19 mouse cellular contexts compared by ENCODE assay signal in genomic region chr12:106102003-106102402, GRCm38 (mm10).
DNase-seq lines count a peak whose midpoint lies in the region; ATAC-seq and TF ChIP-seq lines count a peak whose summit lies in the region.
"Had no signal": no experiment of that assay in that cellular context is flagged by ENCODE, and none has a peak within 500 bp of the region (broad histone marks: within the 10 kb centered on the region; RNA-seq: fewer than 3 reads in every experiment).

No protein-coding gene starts in this region.

- no peak for DNase-seq in forebrain, postnatal 0 days
- no peak for DNase-seq in forebrain, embryonic 10.5 days (ENCODE audit: extremely low spot score, low spot score)
- DNase-seq in layer of hippocampus, adult 2 months (ENCODE audit: low spot score in 2 of 2), result no peak
- no peak for DNase-seq in layer of hippocampus, postnatal 25 days (ENCODE audit: extremely low spot score in 1 of 2, low spot score in 1 of 2)
- DNase-seq in neural tube, embryonic 11.5 days (ENCODE audit: low spot score), result peak; percentile 7
- no peak for DNase-seq in neural tube, embryonic 10.5 days (ENCODE audit: extremely low spot score, low spot score)
- DNase-seq in spleen, postnatal 14 days (ENCODE audit: low spot score in 2 of 2), result no peak
- no peak for DNase-seq in layer of hippocampus, adult 8-10 months (ENCODE audit: low spot score in 2 of 2)
- DNase-seq: adrenal gland, postnatal 14 days; cerebellum, adult 8-10 months; cerebellum, postnatal 36 days; kidney, adult 18-20 months; liver, embryonic 13.5 days; thymus, postnatal 14 days had no signal

- no peak overlapping the region for H3K4me3 ChIP-seq in forebrain, postnatal 0 days (ENCODE audit: low read depth, low read length)
- no peak overlapping the region for H3K4me3 ChIP-seq in forebrain, embryonic 10.5 days
- H3K4me3 ChIP-seq in layer of hippocampus, adult 2 months, result no peak overlapping the region
- no peak overlapping the region for H3K4me3 ChIP-seq in neural tube, embryonic 11.5 days (ENCODE audit: low read depth, low read length)
- H3K4me3 ChIP-seq: hindbrain, embryonic 15.5 days; limb, embryonic 12.5 days; liver, embryonic 13.5 days had no signal

- H3K27me3 ChIP-seq in forebrain, postnatal 0 days (ENCODE audit: insufficient read depth, low read length), result no peaks in the 10 kb centered on the region
- H3K27me3 ChIP-seq in forebrain, embryonic 10.5 days (ENCODE audit: poor library complexity, severe bottlenecking), result no peaks in the 10 kb centered on the region
- H3K27me3 ChIP-seq in neural tube, embryonic 11.5 days (ENCODE audit: control insufficient read depth, insufficient read depth, low read length), result no peaks in the 10 kb centered on the region
- H3K27me3 ChIP-seq: hindbrain, embryonic 15.5 days; limb, embryonic 12.5 days; liver, embryonic 13.5 days had no signal

- no peak for ATAC-seq in forebrain, postnatal 0 days
- no peak for ATAC-seq in neural tube, embryonic 11.5 days (ENCODE audit: insufficient read depth, low FRiP score, low TSS enrichment)
- ATAC-seq: midbrain, embryonic 16.5 days had no signal

- no peak overlapping the region for H3K9ac ChIP-seq in forebrain, postnatal 0 days
- H3K9ac ChIP-seq in neural tube, embryonic 11.5 days (ENCODE audit: low read length), result no peak overlapping the region
- H3K9ac ChIP-seq: hindbrain, embryonic 15.5 days; limb, embryonic 12.5 days; liver, embryonic 13.5 days had no signal

- H3K27ac ChIP-seq in forebrain, postnatal 0 days (ENCODE audit: low read depth, low read length), result no peak overlapping the region
- H3K27ac ChIP-seq in forebrain, embryonic 10.5 days, result no peak overlapping the region
- no peak overlapping the region for H3K27ac ChIP-seq in layer of hippocampus, adult 2 months
- no peak overlapping the region for H3K27ac ChIP-seq in neural tube, embryonic 11.5 days (ENCODE audit: low read depth, low read length)
- H3K27ac ChIP-seq: hindbrain, embryonic 15.5 days; limb, embryonic 12.5 days; liver, embryonic 13.5 days; macrophage had no signal

- no peak overlapping the region for H3K4me2 ChIP-seq in forebrain, postnatal 0 days (ENCODE audit: low read depth)
- no peak overlapping the region for H3K4me2 ChIP-seq in neural tube, embryonic 11.5 days (ENCODE audit: low read depth)
- H3K4me2 ChIP-seq: heart, embryonic 11.5 days; hindbrain, embryonic 15.5 days; limb, embryonic 12.5 days; liver, embryonic 13.5 days had no signal

- H3K4me1 ChIP-seq in forebrain, postnatal 0 days (ENCODE audit: insufficient read depth), result no peaks in the 10 kb centered on the region
- peaks cover 15% of the 10 kb centered on the region for H3K4me1 ChIP-seq in forebrain, embryonic 10.5 days
- H3K4me1 ChIP-seq in neural tube, embryonic 11.5 days (ENCODE audit: control insufficient read depth, insufficient read depth, low read length), result no peaks in the 10 kb centered on the region
- H3K4me1 ChIP-seq: liver, embryonic 13.5 days had no signal

- WGBS in forebrain, postnatal 0 days, result 98% methylated on average over 6 of the region's 6 CpGs
- WGBS in forebrain, embryonic 10.5 days, result 96% methylated on average over 6 of the region's 6 CpGs
- 95% methylated on average over 6 of the region's 6 CpGs for WGBS in neural tube, embryonic 11.5 days

- H3K36me3 ChIP-seq in forebrain, postnatal 0 days (ENCODE audit: insufficient read depth), result no peaks in the 10 kb centered on the region
- no peaks in the 10 kb centered on the region for H3K36me3 ChIP-seq in forebrain, embryonic 10.5 days (replicated peaks)
- H3K36me3 ChIP-seq in neural tube, embryonic 11.5 days (ENCODE audit: control insufficient read depth, insufficient read depth, low read length), result no peaks in the 10 kb centered on the region
- H3K36me3 ChIP-seq: hindbrain, embryonic 15.5 days; limb, embryonic 12.5 days; liver, embryonic 13.5 days had no signal

- peak; percentile 47 for TF ChIP-seq CTCF in forebrain, postnatal 0 days (IDR thresholded peaks at IDR 0.05; ENCODE audit: low read depth)
- TF ChIP-seq CTCF in layer of hippocampus, adult 2 months (conservative IDR thresholded peaks at IDR 0.05), result peak; percentile 68

- H3K9me3 ChIP-seq in forebrain, postnatal 0 days (ENCODE audit: low read length), result no peaks in the 10 kb centered on the region
- no peaks in the 10 kb centered on the region for H3K9me3 ChIP-seq in forebrain, embryonic 10.5 days
- H3K9me3 ChIP-seq in neural tube, embryonic 11.5 days (ENCODE audit: control insufficient read depth, low read length), result no peaks in the 10 kb centered on the region
- H3K9me3 ChIP-seq: hindbrain, embryonic 15.5 days; limb, embryonic 12.5 days; liver, embryonic 13.5 days had no signal
